Mouse (Mus musculus) liver, embryonic 15.5 days (tissue): ENCODE results near the gene Ucma. TPM values are rescaled to one million over a fixed set of nuclear protein-coding genes. Genes with fewer than 3 reads are reported as not detected.

Experiments
- ATAC-seq: fragments of 200-750 bp; cut with Nextera tagmentation; 2 replicates; pipeline ENCODE4 v1.8.0; 2017; ENCODE audit warnings: moderate number of reproducible peaks, mild to moderate bottlenecking, moderate library complexity; ENCODE audit not compliant: insufficient read depth
- H3K27ac ChIP-seq: fragments of 300-500 bp; sonication (generic); replicated peaks from 2 replicates; pipeline ENCODE4 v1.5.1; 2015; ENCODE audit warnings: mild to moderate bottlenecking, inconsistent platforms
- H3K27me3 ChIP-seq: fragments of 300-500 bp; sonication (generic); 2 replicates; pipeline ENCODE4 v1.6.1; 2015; ENCODE audit warnings: mild to moderate bottlenecking, inconsistent platforms
- H3K36me3 ChIP-seq: fragments of 300-500 bp; sonication (generic); replicated peaks from 2 replicates; pipeline ENCODE4 v1.6.1; 2015; ENCODE audit warnings: moderate library complexity, mild to moderate bottlenecking, inconsistent platforms
- H3K4me1 ChIP-seq: fragments of 300-500 bp; sonication (generic); replicated peaks from 2 replicates; pipeline ENCODE4 v1.6.1; 2015; ENCODE audit warnings: inconsistent platforms
- H3K4me2 ChIP-seq: fragments of 300-500 bp; sonication (generic); 2 replicates; pipeline ENCODE4 v1.6.1; 2015; ENCODE audit warnings: moderate library complexity, mild to moderate bottlenecking, inconsistent platforms
- H3K4me3 ChIP-seq: fragments of 300-500 bp; sonication (generic); replicated peaks from 2 replicates; pipeline ENCODE4 v1.5.1; 2015; ENCODE audit warnings: mild to moderate bottlenecking, inconsistent platforms
- H3K9ac ChIP-seq: fragments of 300-500 bp; sonication (generic); 2 replicates; pipeline ENCODE4 v1.6.1; 2015; ENCODE audit warnings: moderate library complexity, mild to moderate bottlenecking, inconsistent platforms
- H3K9me3 ChIP-seq: fragments of 300-500 bp; sonication (generic); replicated peaks from 2 replicates; pipeline ENCODE4 v1.6.1; 2016; ENCODE audit warnings: inconsistent platforms
- WGBS: fragments of 180-500 bp; shearing (Covaris S2); methylation state at CpG from one replicate; pipeline ENCODE4 v1.1.7; 2015; ENCODE audit warnings: mixed read lengths; ENCODE audit not compliant: insufficient replicate concordance; 5-methylcytosine and 5-hydroxymethylcytosine counted together
- polyA plus RNA-seq: library from polyadenylated mRNA; unstranded; fragments of >200 nt; fragmentation: Nextera tagmentation; extraction: Ambion mirVana; gene quantifications from 2 replicates; pipeline ENCODE4 v1.2.1, GENCODE M21; 2015

Ucma gene
- polyA plus RNA-seq, 1 experiment from 2014 or later: 0.30 TPM

DNA sequence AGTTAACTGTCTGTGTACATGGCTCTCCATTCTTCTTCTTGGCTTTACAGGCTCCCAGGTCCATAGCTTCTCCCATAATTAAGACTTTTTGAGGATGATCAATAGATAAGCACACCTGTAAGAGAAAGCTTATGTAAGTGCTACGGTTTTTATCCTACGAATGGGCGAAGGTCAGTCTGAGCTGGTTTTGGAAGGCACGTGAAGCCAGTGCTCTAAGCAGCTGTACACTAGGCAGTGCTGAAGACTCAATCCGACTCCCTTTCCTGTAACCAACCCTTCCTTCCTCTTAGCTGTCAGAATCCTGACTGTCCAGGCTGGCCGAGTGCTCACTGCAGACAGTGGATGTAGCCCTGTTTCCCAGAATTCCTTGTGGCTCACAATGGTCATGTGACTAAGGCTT lies 25.3 kb downstream of the Ucma start:
- H3K4me1 ChIP-seq: no peaks in the 10 kb centered on the region
- WGBS: 85% methylated on average over 6 of the region's 6 CpGs
- peaks cover 97% of the 10 kb centered on the region for H3K36me3 ChIP-seq
- no peak overlapping the region for H3K4me3 ChIP-seq
- no peaks in the 10 kb centered on the region for H3K9me3 ChIP-seq
- H3K9ac ChIP-seq: no peak overlapping the region
- H3K27ac ChIP-seq: no peak overlapping the region
- ATAC-seq: no peak
- H3K4me2 ChIP-seq: no peak overlapping the region
- H3K27me3 ChIP-seq: no peaks in the 10 kb centered on the region

DNA sequence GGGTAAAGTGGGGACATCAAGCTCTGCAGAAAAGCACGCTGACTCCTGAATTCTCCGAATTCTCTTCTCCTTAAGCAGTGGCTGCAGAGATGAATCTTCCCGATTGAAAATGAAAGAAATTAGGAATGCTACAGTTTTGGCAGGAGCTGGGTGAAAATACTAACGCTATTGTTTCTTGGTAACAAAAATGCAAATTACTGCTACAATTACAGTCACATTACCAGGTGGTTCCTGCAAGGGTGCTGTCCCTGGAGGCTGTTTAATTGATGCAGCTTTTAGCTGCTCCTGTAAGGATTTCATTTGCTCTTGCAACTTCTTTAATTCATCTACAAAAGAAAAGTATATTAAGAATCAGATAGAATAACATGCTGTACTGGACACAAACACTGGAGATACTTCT lies 31.2 kb downstream of the Ucma start:
- ATAC-seq: no peak
- no peak overlapping the region for H3K9ac ChIP-seq
- no peaks in the 10 kb centered on the region for H3K9me3 ChIP-seq
- H3K4me1 ChIP-seq: peaks cover 17% of the 10 kb centered on the region
- WGBS: 89% methylated on average over 4 of the region's 4 CpGs
- H3K36me3 ChIP-seq: peaks cover 77% of the 10 kb centered on the region
- H3K4me3 ChIP-seq: no peak overlapping the region
- H3K27ac ChIP-seq: no peak overlapping the region
- no peaks in the 10 kb centered on the region for H3K27me3 ChIP-seq
- no peak overlapping the region for H3K4me2 ChIP-seq

DNA sequence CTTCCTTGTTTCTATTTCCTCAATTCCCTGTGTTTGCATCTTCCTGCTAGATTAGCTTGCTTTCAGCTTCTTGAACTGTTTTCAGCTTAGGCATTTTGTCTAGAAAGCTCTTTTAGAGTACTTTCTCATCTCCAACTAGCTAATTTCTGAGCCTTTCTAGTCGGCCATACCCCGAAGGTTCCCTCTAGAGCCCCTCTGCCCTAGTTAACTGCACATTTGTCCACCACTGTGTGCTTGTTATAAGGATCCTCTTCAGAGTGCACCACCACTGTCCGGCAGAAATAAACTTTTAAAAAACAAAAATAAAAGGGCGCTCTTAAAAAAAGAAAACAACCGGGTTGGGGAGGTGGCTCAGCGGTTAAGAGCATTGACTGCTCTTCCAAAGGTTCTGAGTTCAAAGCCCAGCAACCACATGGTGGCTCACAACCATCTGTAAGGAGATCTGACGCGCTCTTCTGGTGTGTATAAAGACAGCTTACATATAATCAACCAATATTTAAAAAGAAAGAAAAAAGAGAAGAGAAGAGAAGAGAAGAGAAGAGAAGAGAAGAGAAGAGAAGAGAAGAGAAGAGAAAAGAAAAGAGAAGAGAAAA lies 36.1 kb downstream of the Ucma start:
- Histone ChIP-seq H3K9ac (peak overlapping the region; percentile 79), H3K27ac (peak overlapping the region; percentile 68; the same call in 1 of the 2 replicates)
- 4% methylated on average over 8 of the region's 8 CpGs for WGBS

DNA sequence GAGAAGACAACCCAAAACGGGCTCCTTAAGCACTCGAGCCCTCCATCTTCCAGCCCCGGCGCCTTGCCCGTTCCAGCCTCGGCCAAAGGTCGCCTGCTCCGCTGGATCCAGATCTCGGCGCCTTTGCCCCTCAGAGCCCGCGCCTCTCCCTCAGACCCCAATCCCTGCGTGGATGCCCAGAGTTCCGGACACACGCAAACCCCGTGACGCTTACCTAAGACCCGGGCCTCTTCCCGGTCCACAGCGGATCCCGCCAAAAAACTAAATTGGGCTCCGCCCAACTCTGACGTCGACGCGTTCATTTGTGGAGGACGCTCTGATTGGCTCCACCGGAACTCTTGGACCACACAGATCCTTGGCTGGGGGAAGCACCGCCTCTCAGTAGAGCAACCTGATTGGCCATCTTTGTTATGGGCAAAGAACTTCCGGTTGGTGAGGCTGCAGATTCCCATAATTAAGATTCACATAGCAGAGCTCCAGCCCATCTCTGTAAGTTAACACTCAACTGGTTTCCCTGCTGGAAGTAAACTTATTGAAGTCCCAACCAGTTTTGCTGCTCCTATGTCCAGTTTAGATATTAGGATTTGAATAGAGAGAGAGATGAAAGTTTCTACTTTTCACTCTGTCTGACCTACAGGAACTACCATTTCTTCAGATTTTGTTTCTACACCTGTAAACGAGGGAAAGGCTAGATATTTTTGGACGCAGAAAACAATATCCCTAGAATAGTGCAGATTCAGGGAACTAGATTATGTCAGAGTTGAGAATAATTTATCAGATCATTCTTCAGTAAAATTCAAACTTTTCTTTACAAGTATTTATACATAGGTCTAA lies 36.8 kb downstream of the Ucma start, which contains the start of gene Mcm10:
Gene Mcm10 (minus strand): TSS at position 301 of the 834 bp plus-strand sequence.
- no peaks in the 10 kb centered on the region for H3K9me3 ChIP-seq
- H3K4me1 ChIP-seq: peaks cover 29% of the 10 kb centered on the region
- H3K4me2 ChIP-seq: peak within 1 kb of the TSS; percentile 70
- H3K36me3 ChIP-seq: peaks cover 24% of the 10 kb centered on the region
- peak within 1 kb of the TSS; percentile 79 for H3K9ac ChIP-seq
- H3K27me3 ChIP-seq: no peaks in the 10 kb centered on the region
- peak within 1 kb of the TSS; percentile 95 for H3K4me3 ChIP-seq
- WGBS: 2% methylated on average over 32 of the region's 32 CpGs
- peak within 1 kb of the TSS; percentile 68 for H3K27ac ChIP-seq
- ATAC-seq: peak; percentile 99

More for the DNA sequence above, 36.1 kb downstream of the Ucma start:
- Histone ChIP-seq H3K36me3 (peaks cover 31% of the 10 kb centered on the region), H3K4me2 (peak overlapping the region; percentile 70), H3K27me3 (no peaks in the 10 kb centered on the region), H3K9me3 (no peaks in the 10 kb centered on the region), H3K4me3 (peak overlapping the region; percentile 95), H3K4me1 (peaks cover 29% of the 10 kb centered on the region)
- peak; percentile 44 for ATAC-seq

DNA sequence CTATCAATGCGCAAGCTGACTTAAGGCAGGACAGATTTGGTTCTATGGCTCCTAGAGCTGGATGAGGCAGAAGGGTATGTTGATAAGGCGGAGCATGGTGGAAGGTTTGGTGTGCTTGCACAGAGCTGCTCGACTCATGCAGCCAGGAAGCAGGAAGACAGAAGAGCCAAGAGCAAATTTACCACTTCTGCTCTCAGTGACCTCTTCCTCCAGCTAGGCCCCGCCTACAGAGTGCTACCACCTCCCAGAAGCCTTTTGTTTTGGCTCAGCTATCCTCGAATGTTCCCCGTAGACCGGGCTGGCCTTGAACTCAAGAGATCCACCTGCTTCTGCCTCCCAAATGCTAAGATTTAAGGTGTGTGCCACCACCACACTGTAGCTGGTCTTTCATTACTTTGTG lies 38.7 kb downstream of the Ucma start:
- H3K27me3 ChIP-seq: no peaks in the 10 kb centered on the region
- no peak overlapping the region for H3K9ac ChIP-seq
- no peak for ATAC-seq
- no peak overlapping the region for H3K4me3 ChIP-seq
- WGBS: 48% methylated on average over 7 of the region's 7 CpGs
- H3K36me3 ChIP-seq: peaks cover 9% of the 10 kb centered on the region
- H3K27ac ChIP-seq: peak overlapping the region; percentile 53; the same call in 1 of the 2 replicates
- peaks cover 29% of the 10 kb centered on the region for H3K4me1 ChIP-seq
- no peaks in the 10 kb centered on the region for H3K9me3 ChIP-seq
- H3K4me2 ChIP-seq: no peak overlapping the region

GRCm38 (mm10) chr2:5015527-5015926 lies 39.6 kb downstream of the Ucma start:
- no peaks in the 10 kb centered on the region for H3K9me3 ChIP-seq
- H3K4me2 ChIP-seq: no peak overlapping the region
- no peaks in the 10 kb centered on the region for H3K27me3 ChIP-seq
- no peak for ATAC-seq
- peaks cover 28% of the 10 kb centered on the region for H3K4me1 ChIP-seq
- no peak overlapping the region for H3K27ac ChIP-seq
- H3K9ac ChIP-seq: no peak overlapping the region
- H3K4me3 ChIP-seq: no peak overlapping the region
- WGBS: 77% methylated on average over 6 of the region's 6 CpGs
- H3K36me3 ChIP-seq: peaks cover 6% of the 10 kb centered on the region

DNA sequence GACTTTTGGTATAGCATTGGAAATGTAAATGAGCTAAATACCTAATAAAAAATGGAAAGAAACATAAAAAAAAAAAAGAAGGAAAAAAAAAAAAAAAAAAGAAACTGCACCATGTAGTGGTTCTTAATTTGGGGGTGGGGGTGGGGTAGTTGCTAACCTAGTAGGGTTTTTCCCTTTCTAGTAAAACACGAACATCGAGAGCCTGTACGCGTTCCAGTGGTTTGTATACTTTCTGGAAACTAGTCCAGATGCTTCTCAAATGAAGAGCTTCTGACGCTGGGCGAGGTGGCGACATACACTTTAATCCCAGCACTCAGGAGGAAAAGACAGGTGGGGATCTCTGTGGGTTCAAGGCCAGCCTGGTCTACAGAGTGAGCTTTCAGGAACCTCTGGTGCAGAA lies 41.0 kb downstream of the Ucma start:
- Histone ChIP-seq H3K9me3 (no peaks in the 10 kb centered on the region), H3K4me3 (no peak overlapping the region), H3K36me3 (peaks cover 15% of the 10 kb centered on the region; the same call in 1 of the 2 replicates), H3K27me3 (no peaks in the 10 kb centered on the region), H3K9ac (no peak overlapping the region), H3K4me2 (no peak overlapping the region), H3K4me1 (peaks cover 14% of the 10 kb centered on the region), H3K27ac (no peak overlapping the region)
- no peak for ATAC-seq
- WGBS: 78% methylated on average over 7 of the region's 7 CpGs

GRCm38 (mm10) chr2:5019708-5020107 lies 43.8 kb downstream of the Ucma start:
- H3K27ac ChIP-seq: no peak overlapping the region
- peaks cover 14% of the 10 kb centered on the region for H3K4me1 ChIP-seq
- no peak overlapping the region for H3K9ac ChIP-seq
- H3K4me3 ChIP-seq: no peak overlapping the region
- no peak overlapping the region for H3K4me2 ChIP-seq
- no peaks in the 10 kb centered on the region for H3K9me3 ChIP-seq
- 75% methylated on average over 1 of the region's 1 CpGs for WGBS
- ATAC-seq: no peak
- peaks cover 35% of the 10 kb centered on the region for H3K36me3 ChIP-seq
- H3K27me3 ChIP-seq: no peaks in the 10 kb centered on the region

DNA sequence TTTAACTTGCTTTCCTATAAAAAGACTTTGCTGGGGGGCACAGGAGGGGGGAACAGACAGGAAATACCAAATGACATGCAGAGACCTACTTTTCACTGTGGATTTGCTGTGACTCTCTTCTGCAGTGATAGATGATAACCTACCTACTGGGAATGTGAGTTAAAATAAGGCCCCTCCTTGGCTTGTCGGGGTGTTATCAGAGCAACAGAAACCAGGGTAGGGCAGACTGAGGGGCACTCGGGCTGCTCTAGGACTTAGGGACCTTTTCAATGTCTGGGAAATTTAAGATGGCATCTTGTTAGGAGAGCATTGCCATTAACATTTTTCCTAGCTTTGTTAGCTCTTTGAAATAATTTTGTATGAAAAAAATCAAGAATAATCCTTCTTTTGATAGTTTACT lies 47.4 kb downstream of the Ucma start:
- H3K27me3 ChIP-seq: no peaks in the 10 kb centered on the region
- no peak overlapping the region for H3K4me2 ChIP-seq
- no peak overlapping the region for H3K4me3 ChIP-seq
- no peak overlapping the region for H3K27ac ChIP-seq
- ATAC-seq: no peak
- H3K4me1 ChIP-seq: peaks cover 13% of the 10 kb centered on the region
- 13% methylated on average over 2 of the region's 2 CpGs for WGBS
- H3K9ac ChIP-seq: no peak overlapping the region
- peaks cover 59% of the 10 kb centered on the region for H3K36me3 ChIP-seq
- no peaks in the 10 kb centered on the region for H3K9me3 ChIP-seq

GRCm38 (mm10) chr2:5023699-5024399 lies 47.9 kb downstream of the Ucma start:
- Histone ChIP-seq H3K36me3 (peaks cover 62% of the 10 kb centered on the region), H3K9me3 (no peaks in the 10 kb centered on the region), H3K9ac (no peak overlapping the region), H3K4me1 (peaks cover 13% of the 10 kb centered on the region), H3K27ac (no peak overlapping the region), H3K4me3 (no peak overlapping the region), H3K27me3 (no peaks in the 10 kb centered on the region), H3K4me2 (no peak overlapping the region)
- ATAC-seq: no peak
- 80% methylated on average over 14 of the region's 14 CpGs for WGBS

DNA sequence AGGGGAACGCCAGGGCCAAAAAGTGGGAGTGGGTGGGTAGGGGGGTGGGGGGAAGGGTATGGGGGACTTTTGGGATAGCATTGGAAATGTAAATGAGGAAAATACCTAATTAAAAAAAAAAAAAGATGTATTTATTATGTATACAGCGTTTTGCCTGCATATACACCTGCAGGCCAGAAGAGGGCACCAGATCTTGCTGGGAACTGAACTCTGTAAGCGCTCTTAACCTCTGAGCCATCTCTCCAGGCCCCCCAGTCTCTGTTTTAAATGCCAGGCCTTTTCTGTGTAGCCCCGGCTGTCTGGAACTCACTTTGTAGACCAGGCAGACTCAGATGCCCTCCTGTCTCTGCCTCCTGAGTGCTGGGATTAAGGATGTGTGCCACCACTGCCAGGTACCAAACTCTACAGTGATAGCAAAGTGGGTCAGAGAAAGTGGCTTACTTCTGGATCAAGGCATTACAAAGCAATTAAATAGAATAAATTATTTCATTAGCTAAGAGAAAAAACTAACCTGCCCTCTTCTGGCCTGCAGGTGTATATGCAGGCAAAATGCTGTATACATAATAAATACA lies 49.3 kb downstream of the Ucma start:
- H3K36me3 ChIP-seq: peaks cover 71% of the 10 kb centered on the region

More for the DNA sequence above, 49.3 kb downstream of the Ucma start:
- Histone ChIP-seq H3K9me3 (no peaks in the 10 kb centered on the region), H3K4me1 (peaks cover 13% of the 10 kb centered on the region), H3K4me3 (no peak overlapping the region), H3K4me2 (no peak overlapping the region), H3K27ac (0 out of 2 replicates have a peak overlapping the region, but pooled peaks have one; percentile 33), H3K9ac (no peak overlapping the region), H3K27me3 (no peaks in the 10 kb centered on the region)
- ATAC-seq: no peak
- 28% methylated on average over 4 of the region's 4 CpGs for WGBS
